Mouse (Mus musculus): Measurements from ENCODE around the gene Sphk2. TPM values are rescaled to one million over a fixed set of nuclear protein-coding genes. Genes with fewer than 3 reads are reported as not detected.

Sphk2 gene
- polyA plus RNA-seq, 1 experiment from 2014 or later: 14.9 TPM

- no peak overlapping the region for H3K4me2 ChIP-seq
- peaks cover 56% of the 10 kb centered on the region for H3K4me1 ChIP-seq (ENCODE audit: control insufficient read depth, insufficient read depth, low read length)
- H3K36me3 ChIP-seq (ENCODE audit: control insufficient read depth, insufficient read depth, low read length): peaks cover 25% of the 10 kb centered on the region
- no peak overlapping the region for H3K9ac ChIP-seq (ENCODE audit: low read length)
- H3K9me3 ChIP-seq (ENCODE audit: control insufficient read depth, low read length): no peaks in the 10 kb centered on the region
- 74% methylated on average over 14 of the region's 14 CpGs for WGBS
- no peak overlapping the region for H3K4me3 ChIP-seq (ENCODE audit: low read depth, low read length)
- H3K27ac ChIP-seq (ENCODE audit: low read depth, low read length): peak overlapping the region; percentile 50
- no peak for ATAC-seq (ENCODE audit: low FRiP score)
- H3K27me3 ChIP-seq (ENCODE audit: control insufficient read depth, insufficient read depth, low read length): no peaks in the 10 kb centered on the region
- DNase-seq (ENCODE audit: low spot score, missing footprints): no peak
These were observed 8.0 kb downstream of the Sphk2 start for GRCm38 (mm10) chr7:45709677-45710355.

GRCm38 (mm10) chr7:45709036-45709435, 8.8 kb downstream of the Sphk2 start:
- WGBS: 34% methylated on average over 6 of the region's 6 CpGs
- no peak overlapping the region for H3K9ac ChIP-seq (ENCODE audit: low read length)
- DNase-seq (ENCODE audit: low spot score, missing footprints) (peak; percentile 92), ATAC-seq (ENCODE audit: low FRiP score) (0 out of 2 replicates have a peak, but pooled peaks have one; percentile 8)
- no peak overlapping the region for H3K4me3 ChIP-seq (ENCODE audit: low read depth, low read length)
- H3K27ac ChIP-seq (ENCODE audit: low read depth, low read length): no peak overlapping the region
- H3K4me1 ChIP-seq (ENCODE audit: control insufficient read depth, insufficient read depth, low read length): peaks cover 52% of the 10 kb centered on the region
- H3K27me3 ChIP-seq (ENCODE audit: control insufficient read depth, insufficient read depth, low read length): no peaks in the 10 kb centered on the region
- no peak overlapping the region for H3K4me2 ChIP-seq
- H3K36me3 ChIP-seq (ENCODE audit: control insufficient read depth, insufficient read depth, low read length): peaks cover 25% of the 10 kb centered on the region
- no peaks in the 10 kb centered on the region for H3K9me3 ChIP-seq (ENCODE audit: control insufficient read depth, low read length)

DNA sequence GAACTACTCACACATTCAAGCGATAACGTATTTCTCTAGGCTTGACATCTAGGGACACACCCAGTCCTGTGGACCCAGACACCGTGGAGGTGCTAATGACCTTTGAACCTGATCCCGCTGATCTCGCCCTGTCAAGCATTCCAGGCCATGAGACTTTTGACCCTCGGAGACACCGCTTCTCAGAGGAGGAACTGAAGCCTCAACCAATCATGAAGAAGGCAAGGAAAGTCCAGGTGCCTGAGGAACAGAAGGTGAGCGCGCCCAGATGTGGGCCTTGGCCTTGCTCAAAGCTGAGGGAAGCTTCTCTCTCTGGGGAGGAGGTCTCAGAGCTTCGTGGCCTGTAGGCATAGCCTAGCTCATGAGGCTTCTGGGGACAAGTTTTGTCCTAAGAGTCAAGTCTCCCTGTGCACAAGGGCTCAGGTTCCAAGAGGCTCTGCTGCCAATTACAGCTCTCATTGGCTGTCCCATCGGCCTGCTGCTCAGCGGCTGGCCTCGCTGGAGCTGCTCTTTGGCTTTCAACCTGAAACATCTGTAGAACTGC, 9.5 kb downstream of the Sphk2 start:
- no peaks in the 10 kb centered on the region for H3K9me3 ChIP-seq (ENCODE audit: control insufficient read depth, low read length)
- DNase-seq (ENCODE audit: low spot score, missing footprints): no peak
- H3K36me3 ChIP-seq (ENCODE audit: control insufficient read depth, insufficient read depth, low read length): peaks cover 24% of the 10 kb centered on the region
- H3K4me3 ChIP-seq (ENCODE audit: low read depth, low read length): no peak overlapping the region
- H3K9ac ChIP-seq (ENCODE audit: low read length): peak overlapping the region; percentile 18; the same call in 1 of the 2 replicates
- peak overlapping the region; percentile 98 for H3K4me2 ChIP-seq
- ATAC-seq (ENCODE audit: low FRiP score): no peak
- H3K4me1 ChIP-seq (ENCODE audit: control insufficient read depth, insufficient read depth, low read length): peaks cover 58% of the 10 kb centered on the region
- no peak overlapping the region for H3K27ac ChIP-seq (ENCODE audit: low read depth, low read length)
- WGBS: 55% methylated on average over 13 of the region's 13 CpGs
- H3K27me3 ChIP-seq (ENCODE audit: control insufficient read depth, insufficient read depth, low read length): no peaks in the 10 kb centered on the region

DNA sequence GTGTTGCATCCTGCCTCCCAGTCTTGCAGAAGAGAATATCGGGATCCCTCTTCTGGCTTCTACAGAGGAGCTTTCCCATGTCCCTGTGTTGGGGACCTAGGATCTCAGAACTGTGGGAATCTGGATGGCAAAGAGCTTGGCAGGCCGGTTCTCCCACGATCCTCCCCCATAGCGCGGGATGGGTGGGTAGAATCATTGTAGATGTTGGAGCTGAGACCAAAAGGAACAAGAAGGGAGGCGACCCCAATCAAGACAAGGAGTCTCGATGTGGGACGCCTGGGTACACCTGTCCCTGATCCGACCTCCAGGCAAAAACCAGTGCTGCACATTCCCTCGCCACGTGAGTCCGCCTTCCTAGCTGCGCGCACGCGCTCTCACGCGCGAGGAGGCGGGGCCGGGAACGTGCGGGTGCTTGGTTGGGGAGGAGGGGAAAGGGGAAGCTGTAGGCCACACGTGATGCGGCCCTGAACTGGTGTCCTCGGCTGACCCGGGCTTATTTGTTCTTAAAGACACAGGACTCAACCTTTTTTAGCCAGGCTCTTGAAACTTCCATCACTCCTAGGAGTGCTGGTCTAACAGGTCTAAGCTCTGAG, 10.3 kb downstream of the Sphk2 start:
- H3K27ac ChIP-seq (ENCODE audit: low read depth, low read length): no peak overlapping the region
- H3K36me3 ChIP-seq (ENCODE audit: control insufficient read depth, insufficient read depth, low read length): peaks cover 18% of the 10 kb centered on the region
- DNase-seq (ENCODE audit: low spot score, missing footprints) (peak; percentile 98), ATAC-seq (ENCODE audit: low FRiP score) (no peak)
- under 1% methylated on average over 27 of the region's 27 CpGs for WGBS
- H3K4me2 ChIP-seq: peak overlapping the region; percentile 98
- no peaks in the 10 kb centered on the region for H3K27me3 ChIP-seq (ENCODE audit: control insufficient read depth, insufficient read depth, low read length)
- H3K4me3 ChIP-seq (ENCODE audit: low read depth, low read length): peak overlapping the region; percentile 52
- H3K9ac ChIP-seq (ENCODE audit: low read length): no peak overlapping the region; the same call in 1 of the 2 replicates
- no peaks in the 10 kb centered on the region for H3K9me3 ChIP-seq (ENCODE audit: control insufficient read depth, low read length)
- peaks cover 59% of the 10 kb centered on the region for H3K4me1 ChIP-seq (ENCODE audit: control insufficient read depth, insufficient read depth, low read length)

DNA sequence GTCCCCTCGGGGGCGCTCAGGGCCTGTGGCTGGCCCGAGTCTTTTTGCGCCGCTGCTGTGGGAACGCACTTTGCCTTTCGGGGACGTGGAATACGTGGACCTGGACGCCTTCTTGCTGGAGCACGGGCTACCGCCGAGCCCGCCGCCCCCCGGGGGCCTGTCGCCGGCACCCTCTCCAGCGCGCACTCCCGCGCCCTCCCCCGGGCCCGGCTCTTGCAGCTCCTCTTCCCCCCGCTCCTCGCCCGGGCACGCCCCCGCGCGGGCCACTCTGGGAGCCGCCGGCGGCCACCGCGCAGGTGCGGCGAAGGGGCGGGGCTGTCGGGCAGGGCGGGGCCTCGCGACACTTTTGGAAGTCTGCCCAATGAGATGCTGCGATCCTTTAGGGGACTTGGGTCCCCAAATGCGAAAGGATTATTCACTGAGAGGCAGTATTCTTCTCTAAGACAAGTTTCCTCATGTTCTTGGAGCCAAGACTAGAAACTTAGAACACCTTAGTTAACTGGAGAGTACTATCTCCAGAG, 11.0 kb downstream of the Sphk2 start:
- no peak overlapping the region for H3K27ac ChIP-seq (ENCODE audit: low read depth, low read length)
- DNase-seq (ENCODE audit: low spot score, missing footprints) (peak; percentile 97), ATAC-seq (ENCODE audit: low FRiP score) (peak; percentile 2; the same call in 1 of the 2 replicates)
- under 1% methylated on average over 29 of the region's 45 CpGs for WGBS
- H3K9ac ChIP-seq (ENCODE audit: low read length): peak overlapping the region; percentile 76
- H3K9me3 ChIP-seq (ENCODE audit: control insufficient read depth, low read length): no peaks in the 10 kb centered on the region
- H3K27me3 ChIP-seq (ENCODE audit: control insufficient read depth, insufficient read depth, low read length): no peaks in the 10 kb centered on the region
- H3K36me3 ChIP-seq (ENCODE audit: control insufficient read depth, insufficient read depth, low read length): peaks cover 14% of the 10 kb centered on the region
- peak overlapping the region; percentile 52 for H3K4me3 ChIP-seq (ENCODE audit: low read depth, low read length)
- H3K4me1 ChIP-seq (ENCODE audit: control insufficient read depth, insufficient read depth, low read length): peaks cover 59% of the 10 kb centered on the region
- H3K4me2 ChIP-seq: peak overlapping the region; percentile 98

DNA sequence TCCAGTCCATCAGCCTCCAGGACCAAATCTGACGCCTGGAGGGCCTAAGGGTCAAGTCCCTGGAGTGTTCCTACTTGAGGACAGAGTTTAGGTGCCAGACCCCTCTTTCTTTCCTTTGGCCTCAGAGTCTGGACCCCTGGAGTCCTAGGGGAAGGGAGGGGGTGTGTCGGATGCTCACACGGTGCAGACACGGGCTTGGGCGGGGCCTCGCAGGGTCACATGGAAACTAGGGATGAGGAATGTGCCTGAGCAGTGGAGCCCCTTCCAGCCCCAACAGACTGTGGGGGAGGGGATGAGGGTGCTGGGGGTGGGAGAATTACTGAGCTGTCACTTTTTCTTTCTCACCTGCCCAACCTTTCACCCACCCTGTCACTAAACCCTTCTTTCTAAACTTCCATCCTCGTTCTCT, 11.9 kb downstream of the Sphk2 start:
- under 1% methylated on average over 7 of the region's 7 CpGs for WGBS
- H3K27ac ChIP-seq (ENCODE audit: low read depth, low read length): no peak overlapping the region
- peaks cover 5% of the 10 kb centered on the region; the same call in 1 of the 2 replicates for H3K36me3 ChIP-seq (ENCODE audit: control insufficient read depth, insufficient read depth, low read length)
- H3K4me3 ChIP-seq (ENCODE audit: low read depth, low read length): peak overlapping the region; percentile 52
- ATAC-seq (ENCODE audit: low FRiP score): no peak
- DNase-seq (ENCODE audit: low spot score, missing footprints): peak; percentile 88
- H3K4me1 ChIP-seq (ENCODE audit: control insufficient read depth, insufficient read depth, low read length): peaks cover 63% of the 10 kb centered on the region
- H3K9me3 ChIP-seq (ENCODE audit: control insufficient read depth, low read length): no peaks in the 10 kb centered on the region
- H3K27me3 ChIP-seq (ENCODE audit: control insufficient read depth, insufficient read depth, low read length): no peaks in the 10 kb centered on the region
- H3K9ac ChIP-seq (ENCODE audit: low read length): peak overlapping the region; percentile 41; the same call in 1 of the 2 replicates
- H3K4me2 ChIP-seq: peak overlapping the region; percentile 98

DNA sequence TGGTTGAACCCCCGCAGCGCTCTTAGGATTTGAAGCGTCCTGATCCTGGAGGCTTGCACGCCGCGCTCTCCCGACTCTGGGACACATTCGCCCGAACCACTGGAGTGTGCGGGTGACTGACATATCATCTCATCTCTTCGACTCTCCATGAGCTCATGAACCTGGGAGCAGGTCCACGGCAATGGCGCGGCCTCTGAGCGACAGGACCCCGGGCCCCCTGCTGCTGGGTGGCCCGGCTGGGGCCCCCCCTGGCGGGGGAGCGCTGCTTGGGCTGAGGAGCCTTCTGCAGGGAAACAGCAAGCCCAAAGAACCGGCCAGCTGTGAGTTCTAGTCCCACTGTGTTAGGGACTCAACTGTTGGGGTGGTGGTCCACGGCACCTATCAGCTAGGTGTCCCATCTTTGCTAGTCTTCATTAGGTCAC, 12.3 kb downstream of the Sphk2 start:
- H3K4me1 ChIP-seq (ENCODE audit: control insufficient read depth, insufficient read depth, low read length): peaks cover 65% of the 10 kb centered on the region
- H3K4me2 ChIP-seq: peak overlapping the region; percentile 98
- no peak overlapping the region; the same call in 1 of the 2 replicates for H3K27ac ChIP-seq (ENCODE audit: low read depth, low read length)
- H3K36me3 ChIP-seq (ENCODE audit: control insufficient read depth, insufficient read depth, low read length): peaks cover 2% of the 10 kb centered on the region; the same call in 1 of the 2 replicates
- under 1% methylated on average over 21 of the region's 21 CpGs for WGBS
- peak; percentile 0; the same call in 1 of the 2 replicates for ATAC-seq (ENCODE audit: low FRiP score)
- no peaks in the 10 kb centered on the region for H3K9me3 ChIP-seq (ENCODE audit: control insufficient read depth, low read length)
- peak overlapping the region; percentile 52 for H3K4me3 ChIP-seq (ENCODE audit: low read depth, low read length)
- H3K27me3 ChIP-seq (ENCODE audit: control insufficient read depth, insufficient read depth, low read length): no peaks in the 10 kb centered on the region; the same call in 1 of the 2 replicates
- no peak for DNase-seq (ENCODE audit: low spot score, missing footprints)
- H3K9ac ChIP-seq (ENCODE audit: low read length): peak overlapping the region; percentile 41

DNA sequence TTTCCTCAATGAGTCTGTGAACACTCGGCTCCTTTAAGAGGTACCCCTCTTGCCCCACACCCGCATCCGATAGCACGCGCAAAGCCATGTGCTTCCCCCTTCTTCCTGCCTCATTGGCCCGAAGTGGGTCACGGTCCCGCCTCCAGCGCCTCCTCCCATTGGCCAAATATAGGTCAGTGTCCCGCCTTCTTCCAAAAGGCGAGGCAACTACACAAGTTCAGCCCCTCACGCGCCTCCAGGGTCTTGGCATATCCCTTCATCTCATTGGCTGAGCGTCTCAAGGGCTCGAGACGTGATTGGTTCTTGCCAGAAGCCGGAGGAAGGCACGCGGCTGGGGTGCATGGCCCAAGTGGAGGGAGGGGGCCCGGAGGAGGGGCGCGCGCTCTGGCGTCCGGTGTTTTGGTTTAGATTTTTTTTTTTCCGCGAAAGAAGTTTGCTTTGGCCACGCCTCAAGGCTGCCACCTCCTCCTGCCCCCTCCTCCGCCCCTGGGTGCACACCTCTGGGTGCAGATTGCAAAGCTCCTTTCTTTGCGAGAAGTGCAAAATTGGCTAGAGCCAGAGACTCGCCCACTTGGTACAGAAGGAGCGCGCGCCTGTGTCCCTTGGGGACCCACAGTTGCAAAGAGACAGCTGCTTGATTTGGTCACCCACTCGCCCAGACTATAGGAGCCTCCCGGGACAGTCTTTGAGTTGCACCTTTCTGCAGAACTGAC, 12.9 kb downstream of the Sphk2 start, which contains the start of gene Dbp:
Gene Dbp (plus strand): TSS at position 359 of the 713 bp plus-strand sequence.
- Histone ChIP-seq H3K36me3 (ENCODE audit: control insufficient read depth, insufficient read depth, low read length) (no peaks in the 10 kb centered on the region), H3K27me3 (ENCODE audit: control insufficient read depth, insufficient read depth, low read length) (peaks cover 5% of the 10 kb centered on the region), H3K27ac (ENCODE audit: low read depth, low read length) (peak within 1 kb of the TSS; percentile 73), H3K4me3 (ENCODE audit: low read depth, low read length) (peak within 1 kb of the TSS; percentile 52), H3K9ac (ENCODE audit: low read length) (peak within 1 kb of the TSS; percentile 54), H3K9me3 (ENCODE audit: control insufficient read depth, low read length) (no peaks in the 10 kb centered on the region), H3K4me2 (peak within 1 kb of the TSS; percentile 98), H3K4me1 (ENCODE audit: control insufficient read depth, insufficient read depth, low read length) (peaks cover 70% of the 10 kb centered on the region)
- ATAC-seq (ENCODE audit: low FRiP score): peak; percentile 84
- under 1% methylated on average over 36 of the region's 36 CpGs for WGBS
- DNase-seq (ENCODE audit: low spot score, missing footprints): peak; percentile 99
